Mouse (Mus musculus): Measurements from ENCODE around the gene Gli1. TPM values are rescaled to one million over a fixed set of nuclear protein-coding genes. Genes with fewer than 3 reads are reported as not detected.

The Gli1 gene
- polyA plus RNA-seq (2014; fragmentation: Illumina TruSeq; extraction: RNeasy Lipid Tissue Mini Kit (QIAGEN cat#74804); ENCODE audit: low read depth, low replicate concordance), result 0.38 TPM

GRCm38 (mm10) chr10:127341891-127342639 lies at the start of gene Gli1:
Gene Gli1, minus strand, starts transcription at chr10:127341974.

GRCm38 (mm10) chr10:127380251-127380691 lies 38.5 kb upstream of the Gli1 start, which contains the start of gene R3hdm2:
Gene R3hdm2, plus strand, starts transcription at chr10:127380327.

GRCm38 (mm10) chr10:127369834-127370820 lies 28.4 kb upstream of the Gli1 start, which contains the start of gene Inhbc:
Gene Inhbc, minus strand, starts transcription at chr10:127370431.

GRCm38 (mm10) chr10:127353909-127354895 lies 12.4 kb upstream of the Gli1 start, which contains the start of gene Inhbe:
Gene Inhbe, minus strand, starts transcription at chr10:127354411.

GRCm38 (mm10) chr10:127321621-127322020 lies 20.2 kb downstream of the Gli1 start, which contains the start of gene Arhgap9:
Gene Arhgap9, plus strand, starts transcription at chr10:127321964.

GRCm38 (mm10) chr10:127311476-127312355 lies 30.1 kb downstream of the Gli1 start, which contains the start of gene Mars:
Gene Mars, minus strand, starts transcription at chr10:127311786.

GRCm38 (mm10) chr10:127288800-127289572 lies 52.8 kb downstream of the Gli1 start, which contains the start of gene Mbd6:
Gene Mbd6, minus strand, starts transcription at chr10:127289018.

Other genes starting within 250 kb of the Gli1 start
- gene Os9, start 220.8 kb downstream of the Gli1 start, polyA plus RNA-seq (2014; fragmentation: Illumina TruSeq; extraction: RNeasy Lipid Tissue Mini Kit (QIAGEN cat#74804); ENCODE audit: low read depth, low replicate concordance), result 10.3 TPM
- 3.1 TPM for gene B4galnt1, start 176.7 kb downstream of the Gli1 start, polyA plus RNA-seq (2014; fragmentation: Illumina TruSeq; extraction: RNeasy Lipid Tissue Mini Kit (QIAGEN cat#74804); ENCODE audit: low read depth, low replicate concordance)
- gene Slc26a10, start 161.3 kb downstream of the Gli1 start, polyA plus RNA-seq (2014; fragmentation: Illumina TruSeq; extraction: RNeasy Lipid Tissue Mini Kit (QIAGEN cat#74804); ENCODE audit: low read depth, low replicate concordance), result not detected
- gene Arhgef25, start 151.9 kb downstream of the Gli1 start, polyA plus RNA-seq (2014; fragmentation: Illumina TruSeq; extraction: RNeasy Lipid Tissue Mini Kit (QIAGEN cat#74804); ENCODE audit: low read depth, low replicate concordance), result 8.2 TPM
- gene Dtx3, start 146.2 kb downstream of the Gli1 start, polyA plus RNA-seq (2014; fragmentation: Illumina TruSeq; extraction: RNeasy Lipid Tissue Mini Kit (QIAGEN cat#74804); ENCODE audit: low read depth, low replicate concordance), result 3.4 TPM
- gene Pip4k2c, start 130.4 kb downstream of the Gli1 start, polyA plus RNA-seq (2014; fragmentation: Illumina TruSeq; extraction: RNeasy Lipid Tissue Mini Kit (QIAGEN cat#74804); ENCODE audit: low read depth, low replicate concordance), result 23.3 TPM
- 2.3 TPM for gene Kif5a, start 78.6 kb downstream of the Gli1 start, polyA plus RNA-seq (2014; fragmentation: Illumina TruSeq; extraction: RNeasy Lipid Tissue Mini Kit (QIAGEN cat#74804); ENCODE audit: low read depth, low replicate concordance)
- gene Dctn2, start 75.6 kb downstream of the Gli1 start, polyA plus RNA-seq (2014; fragmentation: Illumina TruSeq; extraction: RNeasy Lipid Tissue Mini Kit (QIAGEN cat#74804); ENCODE audit: low read depth, low replicate concordance), result 26.7 TPM
- 3.3 TPM for gene Mbd6, start 53.0 kb downstream of the Gli1 start, polyA plus RNA-seq (2014; fragmentation: Illumina TruSeq; extraction: RNeasy Lipid Tissue Mini Kit (QIAGEN cat#74804); ENCODE audit: low read depth, low replicate concordance)
- gene Mars, start 30.2 kb downstream of the Gli1 start, polyA plus RNA-seq (2014; fragmentation: Illumina TruSeq; extraction: RNeasy Lipid Tissue Mini Kit (QIAGEN cat#74804); ENCODE audit: low read depth, low replicate concordance), result 5.4 TPM
- gene Arhgap9, start 20.0 kb downstream of the Gli1 start, polyA plus RNA-seq (2014; fragmentation: Illumina TruSeq; extraction: RNeasy Lipid Tissue Mini Kit (QIAGEN cat#74804); ENCODE audit: low read depth, low replicate concordance), result 0.41 TPM
- gene Inhbe, start 12.4 kb upstream of the Gli1 start, polyA plus RNA-seq (2014; fragmentation: Illumina TruSeq; extraction: RNeasy Lipid Tissue Mini Kit (QIAGEN cat#74804); ENCODE audit: low read depth, low replicate concordance), result not detected
- gene Inhbc, start 28.5 kb upstream of the Gli1 start, polyA plus RNA-seq (2014; fragmentation: Illumina TruSeq; extraction: RNeasy Lipid Tissue Mini Kit (QIAGEN cat#74804); ENCODE audit: low read depth, low replicate concordance), result not detected
- gene R3hdm2, start 38.4 kb upstream of the Gli1 start, polyA plus RNA-seq (2014; fragmentation: Illumina TruSeq; extraction: RNeasy Lipid Tissue Mini Kit (QIAGEN cat#74804); ENCODE audit: low read depth, low replicate concordance), result 192 TPM
- not detected for gene Stac3, start 159.7 kb upstream of the Gli1 start, polyA plus RNA-seq (2014; fragmentation: Illumina TruSeq; extraction: RNeasy Lipid Tissue Mini Kit (QIAGEN cat#74804); ENCODE audit: low read depth, low replicate concordance)
- gene Ndufa4l2, start 173.0 kb upstream of the Gli1 start, polyA plus RNA-seq (2014; fragmentation: Illumina TruSeq; extraction: RNeasy Lipid Tissue Mini Kit (QIAGEN cat#74804); ENCODE audit: low read depth, low replicate concordance), result not detected
- 0.91 TPM for gene Shmt2, start 180.5 kb upstream of the Gli1 start, polyA plus RNA-seq (2014; fragmentation: Illumina TruSeq; extraction: RNeasy Lipid Tissue Mini Kit (QIAGEN cat#74804); ENCODE audit: low read depth, low replicate concordance)
- gene Nxph4, start 192.6 kb upstream of the Gli1 start, polyA plus RNA-seq (2014; fragmentation: Illumina TruSeq; extraction: RNeasy Lipid Tissue Mini Kit (QIAGEN cat#74804); ENCODE audit: low read depth, low replicate concordance), result not detected

All from sigmoid colon, adult 10 weeks (tissue).